ENCODE assay signal across 21 mouse cellular contexts in the genomic region with DNA sequence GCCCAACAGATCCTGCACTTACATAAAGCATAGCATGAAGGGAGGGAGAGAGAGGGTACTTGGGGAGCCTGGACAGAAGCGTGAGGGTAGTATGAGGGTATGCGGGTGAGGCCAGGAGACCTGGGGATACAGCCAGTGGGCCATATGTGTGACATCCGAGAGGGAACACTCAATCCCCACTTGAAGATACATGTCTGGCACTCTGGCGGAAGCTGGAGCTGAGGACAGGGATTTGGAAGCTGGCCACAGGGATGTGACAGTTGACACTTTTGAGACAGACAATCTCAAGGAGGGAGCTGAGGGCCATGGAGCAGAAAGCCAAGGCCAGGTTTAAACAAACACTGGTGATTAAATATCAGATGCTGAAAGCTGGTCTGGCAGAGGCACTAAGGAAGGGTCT.
DNase-seq lines count a peak whose midpoint lies in the region; ATAC-seq and TF ChIP-seq lines count a peak whose summit lies in the region.
"Had no signal": no experiment of that assay in that cellular context is flagged by ENCODE, and none has a peak within 500 bp of the region (broad histone marks: within the 10 kb centered on the region; RNA-seq: fewer than 3 reads in every experiment).

No protein-coding gene starts in this region.

- no peak overlapping the region for H3K4me2 ChIP-seq in heart, embryonic 15.5 days
- no peak overlapping the region for H3K4me2 ChIP-seq in lung, embryonic 14.5 days
- H3K4me2 ChIP-seq: embryonic facial prominence, embryonic 13.5 days; forebrain, embryonic 12.5 days; hindbrain, embryonic 13.5 days had no signal

- H3K4me3 ChIP-seq in heart, embryonic 15.5 days: no peak overlapping the region
- H3K4me3 ChIP-seq in lung, embryonic 14.5 days (ENCODE audit: low read depth, low read length): no peak overlapping the region
- H3K4me3 ChIP-seq: embryonic facial prominence, embryonic 13.5 days; forebrain, embryonic 12.5 days; hindbrain, embryonic 13.5 days had no signal

- no peak overlapping the region for H3K9ac ChIP-seq in heart, embryonic 15.5 days
- H3K9ac ChIP-seq in lung, embryonic 14.5 days: no peak overlapping the region
- H3K9ac ChIP-seq: embryonic facial prominence, embryonic 13.5 days; forebrain, embryonic 12.5 days; hindbrain, embryonic 13.5 days had no signal

- TF ChIP-seq CTCF in lung, embryonic 14.5 days (IDR thresholded peaks at IDR 0.05; ENCODE audit: low read depth): no peak

- peaks cover 87% of the 10 kb centered on the region for H3K27me3 ChIP-seq in heart, embryonic 15.5 days
- no peaks in the 10 kb centered on the region for H3K27me3 ChIP-seq in lung, embryonic 14.5 days (ENCODE audit: insufficient read depth, low read length)
- H3K27me3 ChIP-seq: CH12.LX; forebrain, embryonic 12.5 days had no signal

- no peak overlapping the region for H3K27ac ChIP-seq in heart, embryonic 15.5 days
- no peak overlapping the region for H3K27ac ChIP-seq in lung, embryonic 14.5 days (ENCODE audit: low read depth)
- H3K27ac ChIP-seq: embryonic facial prominence, embryonic 13.5 days; forebrain, embryonic 12.5 days; hindbrain, embryonic 13.5 days; hindbrain, postnatal 0 days had no signal

- peak; percentile 14 for DNase-seq in gastrocnemius, postnatal 25 days
- no peak for DNase-seq in gastrocnemius, postnatal 4 days (ENCODE audit: low spot score in 2 of 2)
- no peak for DNase-seq in heart, adult 8-10 months (ENCODE audit: low spot score)
- DNase-seq in lung, embryonic 14.5 days: peak; percentile 62
- DNase-seq in lung, postnatal 25 days (ENCODE audit: low spot score): no peak
- DNase-seq in skeletal muscle tissue, adult 2 months (ENCODE audit: low read depth, low spot score): peak; percentile 38
- DNase-seq: adrenal gland, postnatal 14 days; cerebellum, adult 18-20 months; cerebellum, adult 9-11 months; cerebellum, postnatal 36 days; kidney, adult 11 months; kidney, adult 9 months had no signal

- peak; percentile 48 for ATAC-seq in heart, embryonic 15.5 days (replicated peaks; ENCODE audit: insufficient number of reproducible peaks, insufficient read depth, low FRiP score, low read depth)
- peak; percentile 38; the same call in 1 of the 2 replicates for ATAC-seq in lung, embryonic 14.5 days (ENCODE audit: insufficient read depth)
- ATAC-seq: activated CD4-positive, CD25-positive, alpha-beta regulatory T cell, adult 4 months; forebrain, embryonic 16.5 days; hindbrain, postnatal 0 days; Patski had no signal

- no peaks in the 10 kb centered on the region for H3K36me3 ChIP-seq in heart, embryonic 15.5 days
- no peaks in the 10 kb centered on the region for H3K36me3 ChIP-seq in lung, embryonic 14.5 days (ENCODE audit: insufficient read depth)
- H3K36me3 ChIP-seq: embryonic facial prominence, embryonic 13.5 days; forebrain, embryonic 12.5 days; hindbrain, embryonic 13.5 days had no signal

- WGBS in heart, embryonic 15.5 days: 23% methylated on average over 4 of the region's 4 CpGs
- 47% methylated on average over 4 of the region's 4 CpGs for WGBS in lung, embryonic 14.5 days

- H3K9me3 ChIP-seq in heart, embryonic 15.5 days (replicated peaks): no peaks in the 10 kb centered on the region
- no peaks in the 10 kb centered on the region for H3K9me3 ChIP-seq in lung, embryonic 14.5 days (ENCODE audit: low read depth, low read length)
- H3K9me3 ChIP-seq: embryonic facial prominence, embryonic 13.5 days; forebrain, embryonic 12.5 days; hindbrain, embryonic 13.5 days had no signal

- H3K4me1 ChIP-seq in heart, embryonic 15.5 days (replicated peaks): peaks cover 6% of the 10 kb centered on the region; the same call in 1 of the 2 replicates
- H3K4me1 ChIP-seq in lung, embryonic 14.5 days (ENCODE audit: insufficient read depth): no peaks in the 10 kb centered on the region
- H3K4me1 ChIP-seq: hindbrain, embryonic 13.5 days had no signal

Comparison
In these comparisons a context has a peak if more than half of its experiments do, and no peak if none do; other contexts are left out.
1. DNase-seq: peak in gastrocnemius, postnatal 25 days (single experiment), lung, embryonic 14.5 days (single experiment) and skeletal muscle tissue, adult 2 months (single experiment); none in gastrocnemius, postnatal 4 days (0 of 2), heart, adult 8-10 months (single experiment) and lung, postnatal 25 days (single experiment).